Mouse (Mus musculus) kidney, postnatal 36 days (tissue): ENCODE measurements at regions not wholly inside any gene's neighbourhood (a gene's known extent, or its start where the extent isn't known, plus 50 kb on each side); places are given as distances from the start of the nearest gene placed in this dataset.
"Not testable (repeated sequence)": the region's sequence is repeated elsewhere in the genome, so short reads cannot be mapped to it uniquely, and the experiment has no call there.

Experiments used
- DNase-seq, 2 experiments: peaks; one replicate each; pipeline ENCODE4 v3.0.0; 2021 to 2022; ENCODE audit warnings: mixed read lengths in 2 of 2

DNA sequence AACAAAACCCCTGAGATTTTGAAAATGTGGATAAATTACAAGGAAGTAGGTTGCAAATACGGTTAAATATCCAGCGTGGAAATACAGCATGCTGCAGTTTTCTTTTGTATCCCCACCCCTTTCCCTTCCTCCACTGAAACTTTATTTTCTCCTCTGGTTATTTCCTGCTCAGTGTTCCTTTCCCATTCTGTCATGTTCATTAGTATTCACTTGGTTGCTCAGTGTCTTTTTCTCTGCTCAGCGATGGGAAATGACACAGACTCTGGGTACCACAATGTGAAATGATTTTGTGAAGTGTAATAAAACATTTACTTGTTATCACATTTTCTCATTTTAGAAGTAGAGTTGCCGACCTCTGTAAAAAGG is 169.6 kb upstream of the Col8a1 start:
- DNase-seq: no peak

DNA sequence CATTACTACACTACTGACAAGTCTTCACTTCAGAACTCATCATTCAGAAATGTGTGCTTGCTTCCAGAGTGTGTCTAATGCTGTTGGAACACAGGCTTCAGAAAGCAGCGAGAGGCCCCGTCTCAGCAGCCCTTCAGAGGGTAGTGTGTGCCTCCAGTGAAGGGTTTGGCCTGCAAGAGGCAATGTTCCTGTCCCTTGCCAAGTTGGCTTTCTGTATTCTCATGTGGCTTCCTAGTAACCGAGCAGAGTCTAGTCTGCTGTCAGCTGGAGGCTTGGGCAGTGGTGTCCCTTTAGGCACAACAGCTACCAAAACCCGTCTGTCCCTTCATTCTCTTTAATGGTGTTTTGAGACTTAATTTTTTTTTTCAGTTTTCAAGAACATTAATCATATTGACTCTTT is 173.3 kb upstream of the Col8a1 start:
- peak in 1 of 2 experiments; percentile 1 for DNase-seq

- peak; percentile 7 to 25 for DNase-seq
These were observed 173.8 kb upstream of the Col8a1 start for GRCm38 (mm10) chr16:57928301-57928700.

- DNase-seq: peak in 1 of 2 experiments; percentile 4
These were observed 174.7 kb upstream of the Col8a1 start for GRCm38 (mm10) chr16:57929151-57929764.

- no peak for DNase-seq
These were observed 190.9 kb upstream of the Col8a1 start for GRCm38 (mm10) chr16:57945404-57945803.

DNA sequence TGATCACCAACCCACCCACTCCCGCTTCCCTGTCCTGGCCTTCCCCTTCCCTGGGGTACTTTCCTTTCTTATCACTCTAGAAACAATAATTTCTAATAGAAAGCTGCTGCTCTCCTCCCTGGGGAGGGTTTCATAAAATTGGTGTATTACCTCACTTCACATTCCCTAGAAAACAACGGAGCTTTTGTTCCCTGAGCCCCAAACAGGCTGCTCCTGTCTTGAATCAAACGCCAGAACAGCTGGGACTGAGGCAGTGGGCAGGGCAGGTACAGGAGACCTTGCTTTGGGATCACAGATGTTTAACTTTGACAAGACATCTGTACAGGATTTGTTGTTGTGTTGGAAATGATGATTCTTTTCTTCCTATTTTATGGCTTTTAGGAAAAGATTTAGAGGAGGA is 192.8 kb upstream of the Col8a1 start:
- DNase-seq: no peak

DNA sequence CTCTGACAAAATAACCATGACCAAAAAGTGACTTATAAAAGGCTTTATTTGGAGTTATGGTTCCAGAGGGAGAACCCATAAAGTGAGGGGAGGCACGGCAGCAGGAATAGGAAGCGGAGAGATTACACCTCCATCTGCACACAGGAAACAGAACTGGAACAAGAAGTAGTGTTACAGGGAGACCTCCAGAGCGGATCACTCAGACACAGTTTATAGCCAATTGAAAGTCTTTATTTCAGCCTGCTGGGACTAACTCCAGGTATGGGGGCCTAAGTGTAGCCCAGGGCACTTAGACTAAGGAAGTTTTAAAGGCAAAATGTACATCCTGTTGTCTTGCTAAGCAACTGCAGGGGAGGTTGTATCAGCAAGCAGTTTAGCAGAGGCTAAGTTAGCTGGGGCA is 195.1 kb upstream of the Col8a1 start:
- DNase-seq: no peak

- DNase-seq: no peak
These were observed 216.4 kb upstream of the Col8a1 start for GRCm38 (mm10) chr16:57970956-57971355.

DNA sequence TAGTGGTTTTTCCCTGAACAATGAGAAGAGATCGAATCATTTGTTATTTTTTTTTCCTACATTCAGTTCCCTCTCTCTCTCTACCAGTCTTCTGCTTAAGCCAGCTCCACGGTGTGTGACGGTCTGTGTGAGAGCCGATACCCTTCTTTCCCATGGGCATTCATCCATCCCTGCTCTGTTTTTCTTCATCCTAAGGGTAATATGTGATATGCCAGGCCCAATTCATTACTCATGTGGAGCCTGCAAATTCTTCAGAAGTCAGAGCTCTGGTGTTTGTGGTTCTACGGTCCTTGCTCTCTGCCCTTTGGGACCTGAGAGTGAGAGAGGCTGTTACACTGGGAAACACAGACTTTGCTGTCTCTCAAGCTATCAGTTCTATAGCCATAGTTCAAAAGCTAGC is 229.6 kb upstream of the Col8a1 start:
- DNase-seq: no peak

DNA sequence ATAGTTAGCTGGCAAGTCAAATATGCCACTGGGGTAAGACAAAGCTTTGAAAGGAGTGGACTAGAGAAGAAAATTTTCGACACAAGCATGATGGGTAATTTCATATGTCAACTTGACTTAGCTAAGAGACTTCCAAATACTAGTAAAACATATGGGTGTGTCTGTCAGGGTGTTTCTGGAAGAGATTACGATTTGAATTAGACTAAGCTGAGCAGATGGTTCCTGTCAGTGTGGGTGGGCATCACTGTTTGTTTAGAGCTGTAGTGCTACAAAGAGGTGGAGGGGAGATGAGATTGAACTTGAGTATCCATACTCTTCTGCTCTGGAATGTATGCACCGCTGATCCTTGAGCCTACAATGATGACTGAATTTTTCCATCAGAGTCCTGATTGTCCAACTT is 251.2 kb upstream of the Col8a1 start:
- DNase-seq: no peak

DNA sequence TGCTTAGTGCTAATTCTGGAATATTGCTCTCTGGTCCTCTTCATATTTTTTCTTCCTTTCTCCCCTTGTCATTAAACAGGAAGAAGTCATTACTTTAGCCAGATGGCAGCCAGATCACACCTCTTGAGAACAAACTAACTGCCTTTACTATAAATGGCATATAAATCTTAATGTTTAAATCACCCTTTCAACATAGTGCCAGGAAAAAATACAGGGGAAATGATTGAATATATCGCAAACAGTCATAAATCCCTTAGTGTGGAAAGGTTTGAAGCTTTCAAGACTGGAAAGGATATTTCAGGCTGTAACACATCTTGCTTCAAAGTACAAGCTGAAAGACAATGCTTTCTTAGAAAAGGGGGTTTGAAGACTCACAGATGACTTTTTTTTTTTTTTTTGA is 259.0 kb upstream of the Col8a1 start:
- no peak for DNase-seq

DNA sequence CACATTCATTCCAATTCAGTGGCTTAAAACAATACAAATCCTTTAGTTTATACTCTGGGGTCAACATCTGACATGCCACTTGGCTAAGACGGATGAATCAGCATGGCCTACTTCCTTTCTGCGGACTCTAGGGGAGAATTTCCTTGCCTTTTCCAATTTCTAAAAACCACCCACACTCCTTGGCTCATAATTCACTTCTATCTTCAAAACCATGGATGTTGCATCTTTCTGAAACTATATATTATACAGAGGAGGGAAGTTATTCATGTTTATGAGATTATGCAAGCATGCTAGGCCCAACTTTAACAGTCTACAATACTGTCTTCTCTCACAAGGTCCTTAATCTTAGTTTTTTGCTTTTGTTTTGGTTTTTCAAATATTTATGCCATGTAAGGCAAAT is 273.0 kb upstream of the Col8a1 start:
- no peak for DNase-seq

- not testable (repeated sequence) for DNase-seq
These were observed 274.0 kb upstream of the Col8a1 start for GRCm38 (mm10) chr16:58028541-58028940.

GRCm38 (mm10) chr16:58029674-58030073 is 275.1 kb upstream of the Col8a1 start:
- DNase-seq: no peak

DNA sequence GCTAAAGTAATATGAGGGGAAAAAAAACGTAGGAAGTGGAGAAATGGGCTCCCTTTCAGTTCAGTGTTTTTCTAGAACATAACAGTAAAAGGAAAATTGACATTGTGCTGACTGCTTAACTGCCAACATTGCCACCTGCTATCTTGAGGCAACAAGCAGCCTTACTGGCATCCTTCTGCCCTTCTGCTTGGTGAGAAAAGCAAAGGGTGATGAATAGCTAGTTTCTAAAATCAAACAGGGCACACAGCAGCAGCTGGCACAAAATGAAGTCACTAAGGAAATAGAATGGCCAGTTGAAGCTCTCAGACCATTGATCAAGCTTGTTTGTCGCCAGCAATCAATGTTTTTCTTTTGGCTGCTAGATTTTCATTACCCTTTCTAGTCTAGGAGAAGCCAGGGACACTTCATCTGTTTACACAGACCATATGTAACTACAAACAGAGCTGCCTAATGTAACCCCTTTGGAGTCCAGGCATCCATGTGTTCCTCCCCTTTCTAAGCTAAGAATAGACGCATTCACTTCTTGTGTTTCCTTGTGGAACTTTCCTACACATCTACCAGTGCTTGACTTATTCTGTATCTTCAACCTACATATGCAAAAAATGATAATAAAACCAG is 314.2 kb upstream of the Col8a1 start:
- no peak for DNase-seq

DNA sequence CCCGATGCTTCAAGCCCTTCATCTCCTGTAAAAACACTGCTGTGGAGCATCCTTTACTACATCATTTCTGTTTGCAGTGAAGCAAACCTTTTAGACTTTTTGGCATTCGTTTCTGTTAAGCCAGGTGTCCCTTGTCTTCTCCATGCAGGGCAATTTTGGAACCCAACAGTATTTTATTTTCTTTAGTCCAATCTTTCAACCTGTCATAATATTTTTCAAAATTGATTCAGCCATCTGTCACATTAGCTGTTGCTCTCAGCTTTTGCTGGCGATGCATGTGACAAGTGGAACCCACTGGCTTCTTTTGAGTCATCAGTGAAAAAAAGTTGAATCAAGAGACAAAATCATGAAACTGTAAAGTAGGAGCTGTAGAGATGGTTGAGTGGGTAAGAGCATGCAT is 317.9 kb upstream of the Col8a1 start:
- DNase-seq: no peak

DNA sequence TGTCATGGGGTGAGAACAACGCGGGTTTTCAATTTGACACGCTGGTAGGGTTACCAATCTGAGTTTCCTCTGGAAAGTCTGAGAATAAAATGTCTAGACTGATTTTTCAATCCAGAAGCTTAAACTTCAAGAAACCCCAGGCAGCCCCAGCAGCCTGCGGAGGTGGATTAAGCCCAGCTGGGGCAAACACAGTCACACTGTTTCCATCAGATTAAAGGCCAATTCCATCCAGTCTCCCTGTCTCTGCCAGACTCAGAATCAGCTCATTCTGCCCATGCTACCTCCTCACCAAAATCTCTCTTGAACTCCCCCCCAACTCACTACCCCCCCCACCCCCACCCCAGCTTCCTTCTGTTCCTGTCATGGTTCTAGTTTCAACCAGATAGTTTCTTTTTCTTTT is 307.9 kb upstream of the Dcbld2 start:
- no peak for DNase-seq

DNA sequence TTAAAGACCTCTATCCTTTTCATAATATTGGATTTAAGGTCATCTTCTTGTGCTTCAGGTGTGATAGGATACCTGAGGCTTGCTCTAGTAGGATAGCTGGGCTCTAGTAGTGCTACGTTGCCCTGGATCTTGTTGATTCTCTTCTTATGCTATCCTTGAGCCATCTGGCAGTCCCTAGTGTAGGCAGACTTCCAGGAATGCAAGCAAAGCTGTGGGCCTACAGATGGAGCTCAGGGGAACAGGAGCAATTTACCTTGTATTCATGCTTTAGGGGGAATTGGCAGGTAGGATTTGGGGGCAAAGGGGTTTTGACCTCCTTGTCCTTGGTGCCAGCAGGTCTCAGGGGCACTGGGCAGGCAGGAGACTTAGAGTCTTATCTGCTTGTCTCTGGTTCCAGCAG is 297.8 kb upstream of the Dcbld2 start:
- no peak for DNase-seq

GRCm38 (mm10) chr16:58126086-58126485 is 282.2 kb upstream of the Dcbld2 start:
- no peak for DNase-seq

DNA sequence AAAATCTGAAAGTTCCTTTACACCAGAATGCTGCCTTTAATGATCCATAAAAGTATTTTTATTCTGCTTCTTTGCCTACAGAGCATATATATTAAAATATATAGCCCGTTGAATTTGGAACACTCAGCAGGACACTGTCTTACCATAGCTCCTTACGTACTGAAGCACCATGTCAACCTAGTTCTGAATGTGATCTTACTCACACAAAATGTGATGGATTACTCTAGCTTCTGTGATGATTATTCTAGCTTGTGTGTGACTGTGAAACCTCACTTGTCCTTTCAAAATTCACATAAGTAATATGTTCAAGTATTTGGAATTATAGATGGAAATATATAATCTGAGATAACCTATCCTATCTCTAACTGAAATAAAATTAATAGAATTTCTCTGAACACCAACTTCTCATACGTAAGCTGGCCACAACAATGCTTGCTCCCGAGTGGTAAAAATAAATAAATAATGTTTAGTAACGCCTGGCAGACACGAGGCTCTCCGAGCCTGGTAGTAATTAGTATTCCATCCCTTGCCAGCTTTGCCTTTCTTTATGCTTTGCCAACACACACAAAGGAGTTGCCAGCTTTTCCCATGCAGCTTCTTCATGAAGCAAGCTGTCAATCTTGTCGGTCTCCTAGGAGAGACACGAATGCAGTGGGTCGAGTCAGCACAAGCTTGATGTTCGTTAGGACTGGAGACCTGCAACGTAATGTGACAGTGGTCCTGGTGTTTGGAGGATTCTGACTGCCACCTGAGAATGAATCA is 271.9 kb upstream of the Dcbld2 start:
- peak in 1 of 2 experiments; percentile 1 for DNase-seq

DNA sequence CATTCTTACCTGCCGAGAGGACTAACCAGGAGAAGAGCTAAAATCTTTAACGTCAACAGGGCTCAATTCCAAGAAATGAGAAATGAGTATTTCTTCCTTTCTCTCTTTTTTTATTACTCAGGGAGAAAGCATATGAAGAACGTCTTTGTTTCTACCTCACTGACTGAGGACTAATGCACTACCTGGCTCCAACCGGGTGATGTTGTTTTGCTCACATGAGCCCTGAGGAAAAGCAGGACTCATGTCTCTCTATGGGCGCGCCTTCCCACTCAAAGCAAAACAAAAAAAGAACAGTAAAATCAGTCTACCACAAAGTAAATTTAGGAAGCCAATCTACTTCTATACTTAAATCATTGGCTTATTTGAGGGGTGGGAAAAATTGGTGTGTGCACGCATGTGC is 271.3 kb upstream of the Dcbld2 start:
- DNase-seq: no peak

GRCm38 (mm10) chr16:58137728-58138279 is 270.4 kb upstream of the Dcbld2 start:
- no peak for DNase-seq

GRCm38 (mm10) chr16:58146479-58146878 is 261.8 kb upstream of the Dcbld2 start:
- no peak for DNase-seq

- DNase-seq: no peak
These were observed 252.7 kb upstream of the Dcbld2 start for GRCm38 (mm10) chr16:58155538-58155937.
